Mouse (Mus musculus): Measurements from ENCODE around the gene Rasal3.

DNA sequence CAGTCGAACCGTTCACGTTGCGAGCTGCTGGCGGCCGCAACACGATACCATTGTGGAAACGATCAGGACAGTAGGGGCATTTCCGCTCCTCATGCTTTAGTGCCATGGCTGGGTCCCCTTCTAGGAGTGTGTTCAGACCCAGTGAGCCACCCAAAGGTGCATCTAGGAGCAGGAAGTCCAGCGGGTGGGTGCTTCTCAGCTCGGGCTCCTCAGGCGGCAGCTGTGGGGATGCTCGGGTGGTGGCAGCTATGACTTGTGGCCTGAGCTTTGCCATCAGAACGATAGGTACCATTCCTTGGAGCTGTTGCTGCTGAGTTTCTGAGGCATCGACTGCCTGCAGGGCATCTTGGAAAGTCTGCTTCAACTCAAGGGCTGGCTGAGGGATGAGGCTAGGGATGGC lies 26.9 kb downstream of the Rasal3 start:
- no peak for TF ChIP-seq CTCF (IDR thresholded peaks at IDR 0.05; ENCODE audit: low read depth)
- TF ChIP-seq EP300 (IDR thresholded peaks at IDR 0.05; ENCODE audit: low read depth) = no peak

Measured in liver, embryonic 14.5 days (tissue).